Mouse (Mus musculus): ENCODE data around the gene Cryab.

Cryab gene

DNA sequence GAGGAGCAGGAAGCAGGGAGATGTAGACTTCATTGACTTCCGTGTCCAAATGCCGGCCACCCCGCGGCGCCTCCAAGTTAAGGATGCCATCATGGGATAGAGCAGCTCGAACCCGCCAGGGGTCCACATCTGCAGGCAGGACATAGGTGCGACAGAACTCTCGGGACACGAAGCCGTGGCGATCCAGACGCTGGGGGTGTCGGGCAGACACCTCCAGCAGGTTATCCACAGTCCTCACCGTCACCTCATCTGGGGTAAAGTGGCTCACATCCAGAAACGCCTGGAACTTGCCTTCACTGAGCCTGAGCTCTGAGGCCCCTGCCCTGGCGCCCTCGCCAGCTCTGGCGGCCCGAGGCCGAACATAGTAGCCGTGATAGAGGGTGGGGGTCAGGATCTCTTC, at the start of gene Cryab:
Cryab (plus strand) TSS at position 3 of the 400 bp plus-strand sequence.
- in situ Hi-C loops (cut with MboI; ENCODE audit: unreplicated experiment in 2 of 2), result loop anchor here in 1 of 2 experiments (25.0 kb wide), 2 partner anchors 139 to 1764 kb away; partner anchors contain the start of genes Nkapd1, Pih1d2, Sdhd and Timm8b

DNA sequence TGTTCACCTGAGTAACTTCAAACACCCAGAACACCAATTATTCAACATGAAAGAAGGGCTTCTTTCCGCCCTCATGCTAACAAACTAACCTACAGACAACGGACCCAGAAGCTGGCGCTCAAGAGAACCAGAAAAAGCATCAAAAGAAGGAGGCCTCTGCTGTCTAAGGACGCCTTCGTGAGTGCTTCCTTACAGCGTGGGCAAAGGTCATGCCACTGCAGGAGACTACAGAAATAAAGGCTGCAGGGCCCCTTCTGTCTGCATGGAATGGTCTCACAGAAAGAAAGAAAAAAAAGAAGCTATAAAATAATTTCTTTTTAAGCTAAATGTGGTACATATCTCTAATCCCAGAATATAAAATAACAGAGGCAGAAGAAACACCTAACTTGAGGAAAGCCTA, 46.2 kb upstream of the Cryab start:
- in situ Hi-C loops (cut with MboI; ENCODE audit: unreplicated experiment in 2 of 2), result loop anchor here in 1 of 2 experiments (5.0 to 25.0 kb wide), 2 partner anchors 57 to 1207 kb away; no protein-coding TSS in a partner anchor

DNA sequence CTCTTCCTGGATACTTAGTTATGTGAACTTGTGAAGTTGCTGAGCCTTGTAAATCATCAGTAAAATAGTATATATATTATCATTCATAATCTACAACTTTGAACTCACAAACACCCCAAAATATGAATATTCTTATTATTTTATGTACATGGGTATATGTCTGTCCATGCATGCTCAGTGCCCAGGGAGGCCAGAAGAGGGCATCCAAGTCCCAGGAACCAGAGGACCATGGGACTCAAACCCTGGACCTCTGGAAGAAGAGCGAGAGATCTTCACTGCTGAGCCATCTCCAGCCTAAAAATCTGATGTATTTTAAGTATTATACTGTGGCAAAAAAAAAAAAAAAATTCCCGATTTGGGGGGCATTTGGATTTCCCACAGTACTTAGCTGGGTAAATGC, 42.0 kb upstream of the Cryab start:
- in situ Hi-C loops (cut with MboI; ENCODE audit: unreplicated experiment in 2 of 2), result loop anchor here in 1 of 2 experiments (5.0 to 25.0 kb wide), 2 partner anchors 53 to 1203 kb away; no protein-coding TSS in a partner anchor

DNA sequence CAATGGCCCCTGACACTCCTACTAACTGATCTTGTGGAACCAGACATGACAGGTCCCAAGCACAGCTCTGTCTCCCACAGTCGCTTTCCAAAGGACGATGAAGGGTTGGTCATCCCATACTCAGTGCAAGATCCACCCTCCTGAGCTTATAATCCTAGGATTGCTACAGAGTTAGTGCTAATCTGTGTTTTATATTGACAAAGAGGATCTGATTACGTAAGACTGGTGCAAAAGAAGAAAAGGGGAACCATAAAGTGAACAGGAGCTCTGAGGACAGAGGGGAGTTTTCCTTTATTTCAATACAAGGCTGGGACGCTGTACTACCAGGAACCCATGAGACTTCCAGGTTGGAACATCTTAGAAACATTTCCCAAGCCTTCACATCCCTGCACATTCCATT, 39.8 kb upstream of the Cryab start:
- in situ Hi-C loops (cut with MboI; ENCODE audit: unreplicated experiment in 2 of 2), result loop anchor here in 1 of 2 experiments (10.0 to 25.0 kb wide), 2 partner anchors 423 to 1201 kb away; no protein-coding TSS in a partner anchor

DNA sequence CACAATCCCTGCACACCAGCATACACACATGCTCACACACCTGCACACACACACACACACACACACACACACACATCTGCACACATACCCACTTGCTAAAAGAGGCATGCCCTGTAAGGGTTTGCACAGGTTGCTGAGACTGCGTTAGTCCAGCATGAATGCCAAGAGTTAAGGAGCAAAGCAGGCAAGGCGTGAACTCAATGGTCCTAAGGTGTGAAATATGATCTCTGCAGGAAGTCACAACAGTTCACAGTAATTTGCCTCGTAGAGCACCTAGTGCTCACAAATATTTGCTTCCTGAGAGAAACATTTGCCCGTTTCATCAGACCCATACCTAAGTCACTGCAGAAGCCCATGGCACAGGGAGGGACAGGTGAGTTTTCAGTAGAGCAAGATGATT, 36.9 kb upstream of the Cryab start:
- in situ Hi-C loops (cut with MboI; ENCODE audit: unreplicated experiment in 2 of 2), result loop anchor here in 1 of 2 experiments (10.0 to 25.0 kb wide), 2 partner anchors 421 to 1198 kb away; no protein-coding TSS in a partner anchor

DNA sequence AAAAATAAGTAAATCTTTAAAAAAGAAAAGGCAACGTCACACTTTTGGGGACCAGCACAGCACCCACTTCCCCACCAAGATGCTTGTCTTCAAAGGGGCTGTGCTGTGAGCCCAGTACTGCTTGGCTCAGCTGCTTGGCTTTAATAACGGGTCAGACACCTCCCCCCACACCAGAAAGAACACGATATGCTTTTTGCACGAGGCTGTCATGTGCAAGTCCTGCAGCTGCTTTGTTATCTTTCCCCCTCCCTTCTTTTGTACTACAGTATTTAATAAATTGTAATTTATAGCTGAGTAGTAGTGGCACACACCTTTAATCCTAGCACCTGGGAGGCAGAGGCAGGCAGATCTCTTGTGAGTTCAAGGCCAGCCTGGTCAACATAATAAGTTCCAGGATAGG, 32.2 kb upstream of the Cryab start:
- in situ Hi-C loops (cut with MboI; ENCODE audit: unreplicated experiment in 2 of 2), result loop anchor here in 1 of 2 experiments (10.0 to 25.0 kb wide), 2 partner anchors 416 to 1193 kb away; no protein-coding TSS in a partner anchor

DNA sequence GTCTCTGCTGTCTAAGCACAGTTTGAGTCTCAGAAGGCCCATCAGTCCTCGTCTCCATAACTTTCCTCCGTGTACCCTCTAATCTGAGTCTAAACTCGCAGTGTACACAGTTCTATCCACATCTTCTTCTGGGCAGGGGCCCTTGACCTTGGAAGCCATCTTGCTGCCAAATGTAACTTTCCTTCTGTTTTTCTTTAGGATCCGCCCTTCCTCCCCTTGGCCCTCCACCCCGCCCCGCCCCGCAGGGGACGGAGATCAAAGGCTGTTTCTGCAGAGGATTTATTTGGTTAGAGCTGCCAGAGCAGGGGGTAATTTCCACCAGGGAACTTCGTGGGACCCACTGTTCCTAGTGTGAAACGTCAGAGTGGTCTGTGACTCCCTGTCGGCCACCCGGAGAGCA, 30.1 kb upstream of the Cryab start:
- in situ Hi-C loops (cut with MboI; ENCODE audit: unreplicated experiment in 2 of 2), result loop anchor here in 1 of 2 experiments (25.0 kb wide), 1 partner anchor 1191 kb away; no protein-coding TSS in a partner anchor

DNA sequence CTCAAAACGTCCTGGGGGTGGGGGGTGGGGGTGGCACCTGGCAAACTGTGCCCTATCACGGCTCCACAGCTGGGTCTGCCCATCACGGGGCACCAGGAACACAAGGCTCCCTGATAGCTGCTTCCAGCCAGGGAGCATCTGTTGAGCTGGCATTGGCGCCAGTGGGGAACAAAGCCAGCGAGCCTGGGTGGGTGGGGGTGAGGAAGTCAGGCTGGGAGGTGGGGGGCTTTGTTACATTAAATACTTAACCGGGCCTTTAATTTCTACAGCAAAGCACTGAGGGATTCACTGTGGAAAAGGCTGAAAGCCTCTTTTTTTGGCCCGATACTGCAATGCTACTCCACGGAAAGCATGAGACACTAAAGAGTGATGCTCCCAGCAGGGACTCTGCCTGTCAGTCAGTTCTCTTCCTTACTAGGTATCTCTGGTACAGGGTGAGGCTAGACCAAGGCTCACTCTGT, 28.6 kb upstream of the Cryab start:
- in situ Hi-C loops (cut with MboI; ENCODE audit: unreplicated experiment in 2 of 2), result loop anchor here in 1 of 2 experiments (25.0 kb wide), 1 partner anchor 1190 kb away; no protein-coding TSS in a partner anchor

DNA sequence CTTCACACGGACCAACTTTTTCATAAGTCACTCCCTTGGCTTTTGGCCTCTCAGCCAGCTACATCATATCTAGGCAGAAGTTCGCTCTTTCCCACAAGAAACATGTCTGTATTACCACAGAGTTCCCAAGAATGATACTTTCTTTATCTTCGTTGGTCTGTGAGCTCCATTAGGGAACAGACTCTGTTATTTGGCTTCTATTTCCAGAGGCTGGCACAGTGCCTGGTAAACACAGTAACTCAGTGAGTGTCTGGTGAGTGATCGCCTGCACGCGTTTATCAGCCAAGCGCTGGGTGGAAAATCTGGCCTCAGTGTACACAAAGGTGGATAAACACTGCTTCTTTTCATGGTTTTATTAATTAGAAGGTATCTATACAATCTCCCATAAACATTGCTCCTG, 27.7 kb upstream of the Cryab start:
- in situ Hi-C loops (cut with MboI; ENCODE audit: unreplicated experiment in 2 of 2), result loop anchor here in 1 of 2 experiments (25.0 kb wide), 1 partner anchor 1189 kb away; no protein-coding TSS in a partner anchor

DNA sequence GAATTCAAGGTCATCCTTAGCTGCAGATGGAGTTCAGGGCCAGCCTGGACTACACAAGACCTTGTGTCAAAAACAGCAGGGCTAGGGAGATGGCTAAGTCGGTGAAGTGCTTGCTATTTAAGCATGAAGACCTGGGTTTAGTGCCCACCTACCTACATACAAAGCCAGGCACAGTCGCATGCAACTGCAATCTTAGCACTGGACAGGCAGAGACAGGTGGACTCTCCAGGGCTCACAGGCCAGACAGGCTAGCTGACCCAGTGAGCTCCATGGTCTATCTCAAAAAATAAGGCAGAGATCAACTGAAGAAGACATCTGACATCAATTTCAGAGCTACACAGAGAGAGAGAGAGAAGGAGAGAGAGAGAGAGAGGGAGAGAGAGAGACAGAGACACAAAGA, 27.0 kb upstream of the Cryab start:
- in situ Hi-C loops (cut with MboI; ENCODE audit: unreplicated experiment in 2 of 2), result loop anchor here in 1 of 2 experiments (25.0 kb wide), 1 partner anchor 1188 kb away; no protein-coding TSS in a partner anchor

DNA sequence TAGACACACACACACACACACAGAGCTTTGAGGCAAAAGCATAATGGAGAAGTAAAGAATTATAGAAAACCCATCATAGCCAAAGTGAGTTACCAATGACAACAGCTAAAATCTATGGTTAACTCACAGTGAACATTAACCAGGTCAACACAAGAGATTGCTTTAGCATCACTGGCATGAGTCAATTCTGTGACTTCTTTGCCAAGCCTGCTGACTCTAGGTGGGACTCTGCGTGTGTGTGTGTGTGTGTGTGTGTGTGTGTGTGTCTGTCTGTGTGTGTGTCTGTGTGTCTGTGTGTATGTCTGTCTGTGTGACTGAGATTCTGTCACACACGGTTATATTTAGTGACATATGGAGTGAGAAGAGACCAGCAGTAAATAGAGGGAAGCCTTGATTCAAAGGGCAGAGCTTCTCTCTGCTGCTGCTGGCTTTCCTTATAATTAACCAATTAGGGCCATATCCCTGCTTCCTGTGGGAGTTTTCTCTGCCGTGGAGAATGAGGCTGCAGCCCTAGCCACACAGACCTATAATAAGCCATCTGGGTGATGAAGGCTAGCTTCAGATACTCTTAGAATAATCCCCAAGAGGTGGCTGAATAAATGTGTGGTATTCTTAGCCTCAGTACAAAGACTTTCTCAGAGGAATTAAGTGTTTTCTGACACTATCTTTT, 26.3 kb upstream of the Cryab start:
- in situ Hi-C loops (cut with MboI; ENCODE audit: unreplicated experiment in 2 of 2), result loop anchor here (25.0 kb wide), 2 partner anchors 1188 to 1237 kb away; partner anchors contain the start of gene Ttc12 (in 1 of the 2)

DNA sequence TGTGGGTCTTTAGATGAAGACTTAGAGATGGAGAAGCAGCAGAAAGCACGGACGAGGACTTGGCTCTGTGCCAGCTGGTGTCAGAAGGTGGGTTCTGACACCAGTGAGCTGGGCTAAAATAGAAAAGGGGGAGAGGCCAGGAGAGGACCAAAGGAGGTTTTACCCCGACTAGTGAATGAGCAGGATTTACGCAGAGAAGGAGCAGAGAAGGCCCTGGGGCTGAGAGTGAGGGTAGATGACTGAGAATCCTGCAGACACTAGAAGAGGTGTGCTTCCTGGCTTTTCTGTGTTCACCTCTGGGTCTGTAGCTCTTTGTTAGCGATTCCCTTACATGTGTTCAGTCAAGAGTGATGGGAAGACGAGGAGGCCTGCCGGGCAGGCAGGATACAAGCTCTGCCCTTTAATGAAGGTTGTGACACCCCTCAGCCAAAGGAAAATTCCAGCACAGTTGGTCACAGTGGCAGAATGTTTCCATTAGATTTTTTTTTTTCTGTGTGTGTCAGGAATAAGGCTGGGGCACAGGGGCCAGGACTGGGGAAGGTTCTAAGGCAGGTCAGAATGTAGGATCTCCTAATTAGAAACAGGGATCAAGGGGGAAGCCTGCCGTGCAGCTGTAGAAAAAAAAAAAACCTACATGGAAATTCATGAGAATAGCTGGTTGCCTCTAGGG, 25.1 kb upstream of the Cryab start:
- in situ Hi-C loops (cut with MboI; ENCODE audit: unreplicated experiment in 2 of 2), result loop anchor here in 1 of 2 experiments (25.0 kb wide), 1 partner anchor 1239 kb away; the partner anchor contains the start of gene Ttc12

DNA sequence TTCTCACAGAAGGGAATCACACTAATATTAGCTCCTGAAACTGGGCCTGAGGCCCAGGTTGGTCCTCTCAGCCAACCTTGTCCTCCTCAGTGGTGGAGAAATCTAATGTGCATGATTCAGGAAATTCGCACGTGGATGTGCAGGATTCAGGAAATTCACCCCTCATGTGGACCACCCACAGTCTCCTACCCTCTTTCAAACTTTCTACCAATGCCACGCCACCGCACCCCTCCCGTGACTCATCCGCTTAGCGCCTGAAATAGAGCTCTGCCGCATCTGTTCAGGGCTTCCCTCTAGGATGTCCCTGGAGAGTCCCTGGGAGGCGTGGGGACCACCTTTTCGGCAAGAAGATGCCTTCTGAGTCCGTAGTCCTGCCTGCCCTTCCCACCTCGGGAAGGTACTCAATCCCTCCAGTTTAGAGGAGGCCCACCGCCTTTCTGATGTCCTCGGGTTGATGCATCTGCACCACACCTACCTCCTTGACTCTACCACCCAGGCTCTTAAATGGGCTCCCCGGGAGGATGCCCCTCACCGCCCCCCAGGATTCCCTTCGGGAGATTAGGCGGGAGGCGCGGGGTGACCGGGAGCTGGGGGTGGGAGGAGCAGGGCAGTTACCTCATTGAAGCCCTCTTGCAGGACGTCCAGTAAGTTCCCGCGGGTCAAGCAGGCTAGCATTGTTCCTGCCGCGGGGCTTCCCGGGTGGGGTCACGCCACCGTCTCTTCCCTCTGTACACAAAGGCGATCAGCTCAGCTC, 23.8 kb upstream of the Cryab start:
- in situ Hi-C loops (cut with MboI; ENCODE audit: unreplicated experiment in 2 of 2), result loop anchor here in 1 of 2 experiments (25.0 kb wide), 1 partner anchor 1240 kb away; the partner anchor contains the start of gene Ttc12

DNA sequence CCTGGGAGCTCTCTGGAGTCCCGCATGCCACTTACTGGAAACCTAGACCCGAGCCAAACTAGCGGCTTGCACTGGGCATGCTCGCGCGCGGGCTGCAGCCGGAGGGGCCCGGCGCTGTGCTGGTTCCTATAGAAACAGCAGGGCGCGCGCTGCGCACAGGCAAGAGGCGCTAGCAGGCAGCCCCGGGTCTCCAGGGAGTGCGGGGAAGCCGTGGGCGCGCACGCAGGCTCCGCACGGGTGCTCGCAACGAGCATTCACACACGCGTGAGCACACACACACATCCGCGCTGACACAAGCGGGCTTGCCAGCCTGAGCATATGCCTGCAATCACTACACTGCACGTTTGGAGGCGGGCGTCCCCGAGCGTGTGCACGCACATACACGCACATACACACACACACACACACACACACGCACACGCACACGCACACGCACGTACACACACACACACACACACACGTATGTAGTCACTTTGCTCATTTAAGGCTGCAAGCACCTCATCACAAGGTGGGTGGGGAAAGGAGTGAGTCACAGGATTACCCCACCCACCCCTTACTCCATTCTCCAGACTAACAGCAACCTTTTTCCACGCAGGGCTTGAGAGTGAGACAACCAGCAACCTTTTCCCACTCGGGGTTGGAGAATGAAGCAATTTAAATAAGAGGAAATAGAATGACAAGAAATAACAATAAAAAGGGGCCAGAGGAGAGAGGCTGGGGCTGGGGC, 23.0 kb upstream of the Cryab start:
- in situ Hi-C loops (cut with MboI; ENCODE audit: unreplicated experiment in 2 of 2), result loop anchor here in 1 of 2 experiments (25.0 kb wide), 1 partner anchor 1241 kb away; the partner anchor contains the start of gene Ttc12

DNA sequence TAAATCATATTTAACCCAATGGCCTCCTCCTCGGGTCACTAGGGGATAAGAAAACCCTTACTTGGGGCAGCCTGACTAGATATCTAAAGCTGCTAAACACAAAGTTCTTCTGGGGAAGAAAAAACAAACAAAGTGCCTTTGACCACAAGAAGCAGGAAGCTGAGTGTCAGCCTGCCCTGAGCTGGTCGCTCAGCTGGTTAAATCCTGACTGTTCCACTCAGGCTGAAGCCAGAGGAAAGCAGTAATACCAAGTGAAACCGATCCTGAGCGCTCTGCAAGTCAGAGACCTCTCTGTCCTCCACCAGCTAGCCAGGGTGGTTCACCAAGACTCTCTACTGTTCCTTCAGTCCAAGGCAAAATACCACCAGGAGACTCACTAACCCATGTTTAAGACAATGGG, 21.5 kb upstream of the Cryab start:
- in situ Hi-C loops (cut with MboI; ENCODE audit: unreplicated experiment in 2 of 2), result loop anchor here in 1 of 2 experiments (25.0 kb wide), 1 partner anchor 1242 kb away; the partner anchor contains the start of gene Ttc12

DNA sequence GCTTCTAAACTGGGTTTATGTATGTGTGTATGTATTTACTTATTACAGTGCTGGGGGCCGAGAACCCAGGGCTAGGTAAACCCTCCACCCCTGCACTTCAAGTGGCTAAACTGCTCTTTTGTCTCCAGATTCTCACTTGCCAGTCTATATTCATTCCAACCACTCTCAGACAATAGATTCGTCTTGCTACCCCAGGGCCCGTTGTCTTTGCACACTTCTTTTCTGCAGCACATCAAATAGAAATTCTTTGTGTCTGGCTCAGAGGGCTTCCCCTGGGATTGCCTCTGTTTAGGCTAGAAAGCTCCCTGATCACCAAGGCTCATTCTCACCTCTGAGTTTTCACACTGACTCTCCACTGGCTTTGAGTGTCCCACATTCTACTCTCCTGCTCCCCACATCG, 18.6 kb upstream of the Cryab start:
- in situ Hi-C loops (cut with MboI; ENCODE audit: unreplicated experiment in 2 of 2), result loop anchor here (10.0 to 25.0 kb wide), 2 partner anchors 1238 to 1245 kb away; partner anchors contain the start of gene Ttc12 (in 1 of the 2)

DNA sequence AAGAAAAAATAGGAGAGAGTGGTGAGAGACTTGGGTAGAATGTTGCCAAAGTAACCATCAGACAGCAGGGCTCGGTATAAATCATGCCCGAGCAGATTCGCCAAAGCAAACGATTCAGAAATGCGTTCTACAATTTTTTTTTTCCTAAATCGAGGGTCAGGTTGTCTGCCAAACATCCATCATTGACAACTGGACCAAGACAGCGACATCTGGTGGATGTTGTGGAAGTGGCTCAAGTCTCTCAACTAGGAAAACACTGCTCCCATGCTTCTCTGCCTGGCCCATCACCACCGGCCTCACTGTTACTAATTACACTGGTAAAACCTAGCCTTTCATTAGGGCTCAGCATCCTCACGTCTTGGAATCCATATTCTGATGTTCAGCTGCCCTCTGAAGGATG, 16.1 kb upstream of the Cryab start:
- in situ Hi-C loops (cut with MboI; ENCODE audit: unreplicated experiment in 2 of 2), result loop anchor here (10.0 to 25.0 kb wide), 2 partner anchors 1240 to 1248 kb away; partner anchors contain the start of gene Ttc12 (in 1 of the 2)

DNA sequence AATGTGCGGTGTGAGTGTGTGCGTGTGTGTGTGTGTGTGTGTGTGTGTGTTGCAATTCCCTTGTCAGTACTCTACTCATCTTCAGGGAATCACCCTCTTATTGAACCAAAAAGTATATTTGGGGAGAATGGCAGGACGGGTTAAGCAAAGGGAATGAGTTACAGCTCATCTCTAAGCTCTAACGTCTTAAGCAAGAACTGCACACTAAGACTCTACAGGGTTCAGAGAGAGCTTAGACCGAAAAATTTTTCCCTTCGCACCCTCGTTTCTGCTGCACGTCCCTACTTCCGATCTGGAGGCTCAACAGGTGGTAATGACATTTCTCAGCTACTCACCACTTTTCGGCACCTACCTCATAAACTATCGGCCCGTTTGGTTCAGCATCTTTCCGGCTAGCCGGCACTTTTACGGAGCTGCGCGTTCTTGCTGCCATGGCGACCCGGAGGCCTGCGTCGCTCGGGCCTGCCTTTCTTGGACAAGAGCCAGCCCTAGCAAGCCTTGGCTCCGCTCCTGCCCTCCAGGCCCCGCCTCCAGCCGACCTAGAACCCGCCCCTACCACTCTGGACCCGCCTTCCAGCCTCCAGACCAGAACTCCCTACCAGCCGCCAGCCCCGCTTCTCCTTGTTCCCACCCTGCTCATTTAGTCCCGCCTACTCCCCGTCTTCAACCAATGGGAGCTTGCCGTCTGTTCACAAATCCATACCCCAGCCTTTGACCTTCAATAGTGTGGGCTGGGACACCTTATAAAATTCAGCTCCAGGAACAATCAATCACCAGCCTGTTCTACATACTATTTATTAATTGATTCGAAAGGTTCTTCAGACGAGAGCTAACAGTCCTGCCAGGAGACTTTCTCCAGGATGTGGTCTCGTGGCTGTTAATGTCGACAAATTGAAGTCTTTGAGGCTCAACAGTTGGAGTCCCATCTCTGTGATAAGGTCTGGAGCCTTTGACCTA, 11.9 kb upstream of the Cryab start, which contains the start of gene Dixdc1:
Dixdc1 (minus strand) TSS at position 604 of the 957 bp plus-strand sequence.
- in situ Hi-C loops (cut with MboI; ENCODE audit: unreplicated experiment in 2 of 2), result loop anchor here (10.0 to 25.0 kb wide), 2 partner anchors 1244 to 1252 kb away; partner anchors contain the start of gene Ttc12 (in 1 of the 2)

Data from v-Abl transformed pro-B cells (cell line).